Mouse (Mus musculus) neural tube, embryonic 11.5 days (tissue): ENCODE measurements around the gene Celf2. TPM values are rescaled to one million over a fixed set of nuclear protein-coding genes. Genes with fewer than 3 reads are reported as not detected.

ENCODE experiments used
- ATAC-seq: fragments of 200-750 bp; cut with Nextera tagmentation; 2 replicates; pipeline ENCODE4 v1.8.0; 2017; ENCODE audit warnings: moderate number of reproducible peaks, mild to moderate bottlenecking, moderate TSS enrichment, moderate library complexity; ENCODE audit not compliant: insufficient read depth, low FRiP score, low TSS enrichment
- DNase-seq: peaks from one replicate; pipeline ENCODE4 v3.0.0-alpha.2; 2015; ENCODE audit warnings: low spot score
- H3K27ac ChIP-seq: fragments of 300-500 bp; sonication (generic); 2 replicates; pipeline ENCODE4 v1.5.1; 2014; ENCODE audit warnings: low read depth, mild to moderate bottlenecking, low read length
- H3K27me3 ChIP-seq: fragments of 300-500 bp; sonication (generic); 2 replicates; pipeline ENCODE4 v1.6.1; 2014; ENCODE audit warnings: mild to moderate bottlenecking, low read length, mixed read lengths; ENCODE audit not compliant: control insufficient read depth, insufficient read depth
- H3K36me3 ChIP-seq: fragments of 300-500 bp; sonication (generic); 2 replicates; pipeline ENCODE4 v1.6.1; 2014; ENCODE audit warnings: mild to moderate bottlenecking, low read length, moderate library complexity, mixed read lengths; ENCODE audit not compliant: control insufficient read depth, insufficient read depth
- H3K4me1 ChIP-seq: fragments of 300-500 bp; sonication (generic); 2 replicates; pipeline ENCODE4 v1.6.1; 2014; ENCODE audit warnings: low read length, mixed read lengths; ENCODE audit not compliant: control insufficient read depth, insufficient read depth
- H3K4me2 ChIP-seq: fragments of 300-500 bp; sonication (generic); 2 replicates; pipeline ENCODE4 v1.6.1; 2014; ENCODE audit warnings: low read depth, mild to moderate bottlenecking, moderate library complexity
- H3K4me3 ChIP-seq: fragments of 300-500 bp; sonication (generic); 2 replicates; pipeline ENCODE4 v1.5.1; 2014; ENCODE audit warnings: low read depth, low read length
- H3K9ac ChIP-seq: fragments of 300-500 bp; sonication (generic); 2 replicates; pipeline ENCODE4 v1.6.1; 2014; ENCODE audit warnings: mild to moderate bottlenecking, low read length
- H3K9me3 ChIP-seq: fragments of 300-500 bp; sonication (generic); 2 replicates; pipeline ENCODE4 v1.6.1; 2016; ENCODE audit warnings: low read length; ENCODE audit not compliant: control insufficient read depth
- WGBS: fragments of 180-500 bp; shearing (Covaris S2); extraction: QIAGEN DNeasy Blood & Tissue Kit; methylation state at CpG from one replicate; pipeline ENCODE4 v1.1.7; 2014; 5-methylcytosine and 5-hydroxymethylcytosine counted together
- polyA plus RNA-seq: library from polyadenylated mRNA; unstranded; fragments of >200 nt; fragmentation: Nextera tagmentation; extraction: Ambion mirVana; gene quantifications from 2 replicates; pipeline ENCODE4 v1.2.1, GENCODE M21; 2014

Celf2 gene
- polyA plus RNA-seq, 1 experiment from 2014 or later, result 70.3 TPM

DNA sequence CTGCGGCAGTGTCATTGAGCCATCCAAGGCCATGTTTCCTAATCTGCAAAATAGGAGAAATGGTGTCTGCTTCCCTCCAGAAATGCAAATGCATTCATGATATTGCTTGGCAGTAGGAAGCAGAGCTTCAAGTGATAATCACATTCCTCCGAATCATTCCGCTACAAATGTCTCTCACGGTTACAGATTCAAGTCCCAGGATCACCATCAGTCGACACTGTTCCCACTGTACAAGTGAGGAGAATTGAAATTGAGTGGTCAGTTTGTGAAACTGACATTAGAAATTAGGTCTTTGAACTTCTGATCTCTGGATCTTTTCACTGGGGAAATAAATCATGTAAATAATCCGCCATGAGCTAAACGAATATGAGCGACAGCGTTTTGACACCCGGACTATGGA, 596.0 kb downstream of the Celf2 start:
- no peak for ATAC-seq
- DNase-seq, result no peak
- no peaks in the 10 kb centered on the region for H3K9me3 ChIP-seq
- H3K27ac ChIP-seq, result no peak overlapping the region
- WGBS, result 95% methylated on average over 10 of the region's 10 CpGs
- H3K36me3 ChIP-seq, result no peaks in the 10 kb centered on the region
- no peak overlapping the region for H3K9ac ChIP-seq
- H3K4me3 ChIP-seq, result no peak overlapping the region
- H3K27me3 ChIP-seq, result no peaks in the 10 kb centered on the region
- H3K4me1 ChIP-seq, result no peaks in the 10 kb centered on the region
- H3K4me2 ChIP-seq, result no peak overlapping the region

DNA sequence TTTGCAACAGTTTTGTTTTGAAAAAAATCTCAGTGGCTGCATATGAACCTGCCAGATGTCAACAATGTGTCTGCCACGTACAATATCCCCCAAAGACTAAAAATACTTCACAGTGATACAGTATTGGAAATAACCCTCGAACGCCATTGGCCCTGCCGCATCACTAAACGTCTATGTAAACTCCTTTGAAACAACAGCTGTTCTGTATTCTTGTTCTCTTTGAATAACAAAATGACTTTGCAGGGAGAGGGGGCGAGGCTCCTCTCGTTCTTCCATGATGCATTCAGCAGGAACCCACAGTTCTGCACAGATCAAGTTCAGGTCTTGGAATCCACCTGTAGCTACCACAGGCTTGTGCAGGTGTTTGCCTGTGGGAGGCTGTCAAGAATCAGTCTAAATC, 597.4 kb downstream of the Celf2 start:
- Histone ChIP-seq H3K36me3 (no peaks in the 10 kb centered on the region), H3K4me3 (no peak overlapping the region), H3K9me3 (no peaks in the 10 kb centered on the region), H3K9ac (no peak overlapping the region), H3K4me1 (no peaks in the 10 kb centered on the region), H3K4me2 (no peak overlapping the region), H3K27me3 (no peaks in the 10 kb centered on the region), H3K27ac (no peak overlapping the region)
- 53% methylated on average over 7 of the region's 7 CpGs for WGBS
- ATAC-seq (no peak), DNase-seq (no peak)

DNA sequence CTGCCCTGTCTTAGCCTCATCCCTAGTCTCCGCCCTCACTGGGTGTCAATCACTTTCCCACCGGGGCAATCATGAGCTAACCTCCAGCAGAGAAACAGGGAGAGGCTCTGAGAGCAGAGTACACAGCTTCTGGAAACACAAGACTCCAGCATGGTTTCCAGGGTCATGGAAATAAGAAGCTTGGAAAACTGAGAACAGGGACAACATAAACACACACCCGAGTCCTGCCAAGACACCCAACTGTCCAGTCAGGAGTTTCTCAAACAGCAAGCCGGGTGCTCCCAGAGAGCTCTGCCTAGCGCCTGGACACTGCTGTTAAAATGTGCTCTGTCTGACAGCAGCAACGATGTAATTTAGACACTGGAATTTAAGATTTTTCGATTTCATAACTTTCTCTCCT, 599.4 kb downstream of the Celf2 start:
- H3K27me3 ChIP-seq, result no peaks in the 10 kb centered on the region
- no peak overlapping the region for H3K4me2 ChIP-seq
- no peak overlapping the region for H3K9ac ChIP-seq
- DNase-seq, result no peak
- no peak for ATAC-seq
- no peak overlapping the region for H3K4me3 ChIP-seq
- H3K4me1 ChIP-seq, result no peaks in the 10 kb centered on the region
- no peaks in the 10 kb centered on the region for H3K9me3 ChIP-seq
- WGBS, result 80% methylated on average over 7 of the region's 7 CpGs
- H3K36me3 ChIP-seq, result no peaks in the 10 kb centered on the region
- H3K27ac ChIP-seq, result no peak overlapping the region

DNA sequence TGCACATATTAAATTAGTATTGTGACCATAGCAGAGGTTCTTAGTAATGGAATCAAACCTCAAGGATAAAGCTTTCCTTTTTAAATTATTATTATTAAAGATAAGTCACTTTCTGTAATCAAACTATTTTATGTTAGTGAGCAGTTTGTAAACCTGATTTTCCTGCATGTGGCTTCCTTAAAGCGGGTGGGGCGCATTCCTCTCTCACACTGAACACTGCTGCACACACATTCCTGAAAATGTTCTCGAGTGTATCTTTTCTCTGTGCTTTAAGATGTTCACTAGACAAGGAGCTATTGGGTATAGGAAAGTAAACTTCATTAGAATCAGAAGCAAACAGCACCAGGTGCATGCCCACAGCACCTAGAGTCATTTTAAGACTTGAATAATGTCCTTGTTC, 605.0 kb downstream of the Celf2 start:
- Histone ChIP-seq H3K4me1 (no peaks in the 10 kb centered on the region), H3K27ac (no peak overlapping the region), H3K36me3 (no peaks in the 10 kb centered on the region), H3K27me3 (no peaks in the 10 kb centered on the region), H3K4me3 (no peak overlapping the region), H3K9ac (no peak overlapping the region), H3K9me3 (no peaks in the 10 kb centered on the region), H3K4me2 (no peak overlapping the region)
- ATAC-seq (no peak), DNase-seq (no peak)
- 80% methylated on average over 3 of the region's 3 CpGs for WGBS

DNA sequence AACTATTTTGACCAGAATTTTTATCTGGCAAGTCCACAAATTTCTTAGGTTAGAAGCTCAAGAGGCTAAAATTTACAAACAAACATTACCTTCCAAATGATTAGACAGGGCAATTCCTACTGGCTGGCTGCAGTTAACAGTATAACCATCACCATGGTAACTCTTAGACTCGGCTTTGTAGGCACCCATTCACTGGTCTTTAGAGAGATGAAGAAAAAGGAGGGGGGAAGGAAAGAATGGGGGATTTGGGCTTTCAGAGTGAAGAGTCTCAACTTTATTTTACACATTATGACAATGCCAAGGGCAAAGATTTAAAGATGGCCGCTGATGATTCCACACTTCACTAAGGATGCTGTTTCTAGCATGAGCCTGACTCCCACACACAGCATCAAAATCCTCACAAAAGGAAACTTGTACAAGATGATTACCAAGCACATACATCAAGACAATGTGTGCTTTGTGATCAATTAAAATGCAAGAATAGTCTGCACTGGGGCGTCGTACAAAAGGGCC, 606.1 kb downstream of the Celf2 start:
- Histone ChIP-seq H3K4me1 (no peaks in the 10 kb centered on the region), H3K27me3 (no peaks in the 10 kb centered on the region), H3K36me3 (no peaks in the 10 kb centered on the region), H3K4me2 (no peak overlapping the region), H3K9me3 (no peaks in the 10 kb centered on the region), H3K4me3 (no peak overlapping the region), H3K9ac (no peak overlapping the region), H3K27ac (no peak overlapping the region)
- WGBS, result 41% methylated on average over 4 of the region's 4 CpGs
- ATAC-seq (peak; percentile 96), DNase-seq (peak; percentile 15)

DNA sequence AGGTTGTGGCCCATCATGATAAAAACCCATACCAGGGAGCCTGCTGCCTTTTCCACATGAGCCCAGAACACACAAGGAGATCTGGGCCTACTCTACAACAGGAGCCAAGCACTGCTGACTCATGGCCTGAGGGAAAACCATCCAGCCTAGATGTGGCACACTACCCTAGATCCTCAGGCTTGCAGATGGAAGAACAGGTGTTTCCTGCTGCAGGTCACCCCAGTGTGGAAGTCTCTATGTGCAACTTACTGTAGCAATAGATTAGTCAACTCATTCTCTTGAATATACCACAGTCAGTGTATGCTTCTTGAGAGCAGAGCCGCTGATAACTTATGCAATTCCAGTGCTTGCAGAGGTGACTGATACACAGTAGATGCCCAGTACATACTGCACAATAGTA, 612.5 kb downstream of the Celf2 start:
- H3K9ac ChIP-seq, result no peak overlapping the region
- H3K9me3 ChIP-seq, result no peaks in the 10 kb centered on the region
- H3K4me2 ChIP-seq, result no peak overlapping the region
- ATAC-seq (no peak), DNase-seq (no peak)
- no peaks in the 10 kb centered on the region for H3K27me3 ChIP-seq
- H3K4me1 ChIP-seq, result no peaks in the 10 kb centered on the region
- WGBS, result 97% methylated on average over 1 of the region's 1 CpGs
- H3K4me3 ChIP-seq, result no peak overlapping the region
- no peak overlapping the region for H3K27ac ChIP-seq
- no peaks in the 10 kb centered on the region for H3K36me3 ChIP-seq

DNA sequence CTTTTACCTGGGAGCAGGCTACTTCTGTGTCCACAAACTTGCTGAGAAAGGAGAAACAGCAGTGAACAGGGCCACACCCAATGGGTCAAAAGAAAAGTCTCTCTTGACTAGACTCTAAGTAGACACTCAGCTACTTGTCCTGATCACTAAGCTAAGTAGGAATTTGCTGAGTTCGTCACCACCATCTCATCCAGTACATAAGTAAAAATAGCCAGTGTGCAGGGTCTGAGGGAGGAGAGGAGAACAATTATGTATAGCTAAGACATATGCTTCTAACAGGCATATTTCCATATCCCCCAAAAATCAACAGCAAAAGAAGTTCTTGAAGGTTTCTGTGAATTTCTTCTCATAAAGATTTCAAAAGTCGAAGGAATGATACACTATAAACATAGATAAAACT, 615.8 kb downstream of the Celf2 start:
- H3K27ac ChIP-seq, result no peak overlapping the region
- WGBS, result 82% methylated on average over 2 of the region's 2 CpGs
- H3K4me1 ChIP-seq, result no peaks in the 10 kb centered on the region
- H3K4me2 ChIP-seq, result no peak overlapping the region
- no peaks in the 10 kb centered on the region for H3K9me3 ChIP-seq
- ATAC-seq (no peak), DNase-seq (no peak)
- no peaks in the 10 kb centered on the region for H3K27me3 ChIP-seq
- H3K36me3 ChIP-seq, result no peaks in the 10 kb centered on the region
- no peak overlapping the region for H3K4me3 ChIP-seq
- H3K9ac ChIP-seq, result no peak overlapping the region

DNA sequence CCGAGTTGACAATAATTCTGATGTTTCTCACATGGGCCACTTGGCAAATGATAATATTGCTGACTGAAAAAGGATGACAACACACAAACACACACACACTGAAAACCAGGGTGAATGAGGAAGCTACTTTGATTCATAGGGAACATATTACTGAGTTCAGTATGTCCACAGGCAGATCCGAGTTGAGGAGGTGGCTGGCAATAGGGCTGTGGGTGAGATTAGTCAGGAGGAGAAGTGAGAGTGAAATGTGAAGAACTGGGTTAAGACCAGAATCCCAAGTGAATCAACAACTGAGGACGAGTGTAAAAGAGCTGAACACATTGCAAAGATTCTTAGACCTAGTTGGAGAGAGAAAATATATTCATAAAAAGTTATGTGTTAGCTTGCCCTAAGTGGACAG, 616.3 kb downstream of the Celf2 start:
- DNase-seq, result no peak

DNA sequence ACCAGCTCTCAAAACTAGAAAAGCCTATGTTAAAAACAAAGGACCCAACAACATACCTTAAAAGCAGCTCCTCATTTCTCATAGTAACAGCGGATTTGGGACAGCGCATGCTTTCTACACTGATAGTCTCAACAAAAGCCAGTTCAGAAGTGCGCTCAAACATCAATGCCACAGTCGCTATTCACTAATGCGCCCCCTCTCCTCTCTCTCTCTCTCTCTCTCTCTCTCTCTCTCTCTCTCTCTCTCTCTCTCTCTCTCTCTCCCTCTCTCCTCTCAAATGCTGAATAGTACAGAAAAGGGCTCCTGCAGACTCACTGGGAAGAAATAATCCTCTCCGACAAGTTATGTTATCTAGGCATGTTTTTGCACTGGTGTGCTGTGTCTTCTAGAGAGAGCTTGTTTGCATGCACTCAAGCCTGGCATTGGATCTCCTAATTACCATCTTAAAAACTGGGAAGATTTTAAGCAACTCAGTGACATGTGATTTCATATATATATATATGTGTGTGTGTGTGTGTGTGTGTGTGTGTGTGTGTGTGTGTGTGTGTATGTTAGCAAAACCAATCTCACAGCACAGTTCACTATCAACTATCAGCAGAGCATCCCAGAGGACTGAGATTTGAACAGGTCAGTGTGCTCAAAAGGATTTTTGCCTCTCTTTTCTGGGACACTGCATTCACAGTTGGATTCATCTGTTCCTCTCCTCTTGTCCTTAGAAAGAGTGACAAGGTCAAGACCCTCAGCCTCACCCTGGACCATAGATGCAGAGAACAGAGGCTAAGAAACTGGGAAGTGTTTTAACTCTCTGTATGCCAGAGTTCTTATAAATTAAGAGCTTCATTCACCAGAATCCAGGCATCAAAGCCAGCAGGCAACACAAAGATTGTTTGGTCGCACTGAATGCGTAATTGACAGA, 624.3 kb downstream of the Celf2 start:
- peak overlapping the region; percentile 53 for H3K4me2 ChIP-seq
- no peaks in the 10 kb centered on the region for H3K36me3 ChIP-seq
- peaks cover 3% of the 10 kb centered on the region; the same call in 1 of the 2 replicates for H3K4me1 ChIP-seq
- H3K9me3 ChIP-seq, result no peaks in the 10 kb centered on the region
- no peak for DNase-seq
- 34% methylated on average over 8 of the region's 8 CpGs for WGBS
- 0 out of 2 replicates have a peak, but pooled peaks have one; percentile 49 for ATAC-seq
- H3K27ac ChIP-seq, result peak overlapping the region; percentile 76
- H3K27me3 ChIP-seq, result no peaks in the 10 kb centered on the region
- peak overlapping the region; percentile 58 for H3K9ac ChIP-seq
- peak overlapping the region; percentile 37 for H3K4me3 ChIP-seq

More for the DNA sequence above, 616.3 kb downstream of the Celf2 start:
- Histone ChIP-seq H3K4me1 (no peaks in the 10 kb centered on the region), H3K4me3 (no peak overlapping the region), H3K9ac (no peak overlapping the region), H3K4me2 (no peak overlapping the region), H3K9me3 (no peaks in the 10 kb centered on the region), H3K27ac (no peak overlapping the region), H3K27me3 (no peaks in the 10 kb centered on the region), H3K36me3 (no peaks in the 10 kb centered on the region)
- 82% methylated on average over 3 of the region's 3 CpGs for WGBS
- ATAC-seq, result no peak
